Comparison of ENCODE assay signal across 14 mouse cellular contexts in the genomic region with DNA sequence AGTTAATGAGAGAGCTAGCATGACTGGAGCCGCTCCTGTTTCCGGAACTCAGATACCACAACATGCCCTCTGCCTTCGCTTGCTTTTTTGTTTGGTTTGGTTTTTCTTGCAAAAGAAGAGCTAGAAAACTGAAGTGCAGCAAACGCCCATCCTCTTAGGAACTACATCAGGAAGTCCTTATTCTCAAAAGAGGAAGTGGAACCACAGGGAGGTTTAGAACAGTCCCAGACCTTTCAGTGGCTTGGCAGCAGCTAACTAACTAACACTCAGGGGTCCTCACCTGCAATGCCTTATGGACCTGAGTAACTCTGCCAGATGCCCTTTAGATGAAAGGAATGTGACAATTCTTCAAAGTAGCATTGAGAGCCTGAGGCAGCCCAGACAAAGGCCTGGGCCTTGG.
DNase-seq lines count a peak whose midpoint lies in the region; ATAC-seq and TF ChIP-seq lines count a peak whose summit lies in the region.
"Had no signal": no experiment of that assay in that cellular context is flagged by ENCODE, and none has a peak within 500 bp of the region (broad histone marks: within the 10 kb centered on the region; RNA-seq: fewer than 3 reads in every experiment).

No protein-coding gene starts in this region.

- no peaks in the 10 kb centered on the region for H3K36me3 ChIP-seq in lung, embryonic 16.5 days (ENCODE audit: control insufficient read depth, insufficient read depth, low read length)
- H3K36me3 ChIP-seq in liver, embryonic 12.5 days = no peaks in the 10 kb centered on the region
- H3K36me3 ChIP-seq in forebrain, embryonic 12.5 days (replicated peaks) = no peaks in the 10 kb centered on the region
- no peaks in the 10 kb centered on the region for H3K36me3 ChIP-seq in kidney, embryonic 14.5 days (ENCODE audit: control insufficient read depth, insufficient read depth, low read length)
- H3K36me3 ChIP-seq: hindbrain, embryonic 10.5 days; midbrain, embryonic 13.5 days; neural tube, embryonic 15.5 days had no signal

- TF ChIP-seq CTCF in bone marrow macrophage, adult 2 months (IDR thresholded peaks at IDR 0.05; ENCODE audit: low read depth, low read length) = no peak

- no peak overlapping the region for H3K9ac ChIP-seq in lung, embryonic 16.5 days (ENCODE audit: low read length)
- no peak overlapping the region for H3K9ac ChIP-seq in liver, embryonic 12.5 days
- no peak overlapping the region for H3K9ac ChIP-seq in forebrain, embryonic 12.5 days
- H3K9ac ChIP-seq in kidney, embryonic 14.5 days (ENCODE audit: low read depth, low read length) = no peak overlapping the region
- H3K9ac ChIP-seq: midbrain, embryonic 13.5 days; neural tube, embryonic 15.5 days had no signal

- no peaks in the 10 kb centered on the region for H3K27me3 ChIP-seq in lung, embryonic 16.5 days (ENCODE audit: control insufficient read depth, insufficient read depth, low read depth, low read length)
- H3K27me3 ChIP-seq in liver, embryonic 12.5 days (replicated peaks) = no peaks in the 10 kb centered on the region
- H3K27me3 ChIP-seq in forebrain, embryonic 12.5 days = no peaks in the 10 kb centered on the region
- H3K27me3 ChIP-seq in kidney, embryonic 14.5 days (ENCODE audit: control insufficient read depth, insufficient read depth, low read length) = no peaks in the 10 kb centered on the region
- H3K27me3 ChIP-seq: midbrain, embryonic 13.5 days; neural tube, embryonic 15.5 days had no signal

- 79% methylated on average over 4 of the region's 4 CpGs for WGBS in lung, embryonic 16.5 days
- WGBS in liver, embryonic 12.5 days (ENCODE audit: insufficient replicate concordance) = 18% methylated on average over 4 of the region's 4 CpGs
- 73% methylated on average over 4 of the region's 4 CpGs for WGBS in forebrain, embryonic 12.5 days
- WGBS in kidney, embryonic 14.5 days = 67% methylated on average over 4 of the region's 4 CpGs

- H3K27ac ChIP-seq in lung, embryonic 16.5 days (ENCODE audit: low read length) = peak overlapping the region; percentile 42; the same call in 1 of the 2 replicates
- H3K27ac ChIP-seq in bone marrow macrophage, adult 2 months (ENCODE audit: insufficient read depth, low read depth, low read length) = peak overlapping the region; percentile 76
- H3K27ac ChIP-seq in liver, embryonic 12.5 days = peak overlapping the region; percentile 66; the same call in 1 of the 2 replicates
- H3K27ac ChIP-seq in forebrain, embryonic 12.5 days = no peak overlapping the region
- H3K27ac ChIP-seq in kidney, embryonic 14.5 days (ENCODE audit: low read depth, low read length) = no peak overlapping the region
- H3K27ac ChIP-seq: midbrain, embryonic 13.5 days; neural tube, embryonic 15.5 days had no signal

- ATAC-seq in lung, embryonic 16.5 days (ENCODE audit: low read depth) = no peak
- no peak for ATAC-seq in liver, embryonic 12.5 days
- ATAC-seq in monocyte, adult 5-6 weeks (replicated peaks; ENCODE audit: insufficient number of reproducible peaks, low FRiP score, low TSS enrichment, poor library complexity, severe bottlenecking) = peak; percentile 82
- ATAC-seq in forebrain, embryonic 12.5 days (ENCODE audit: low FRiP score) = no peak
- ATAC-seq in kidney, embryonic 14.5 days (ENCODE audit: low FRiP score, low TSS enrichment) = no peak
- ATAC-seq: midbrain, embryonic 13.5 days had no signal

- no peak for TF ChIP-seq POLR2A in bone marrow macrophage, adult 2 months (IDR thresholded peaks at IDR 0.05; ENCODE audit: borderline replicate concordance, low read depth, low read length)

- no peak for DNase-seq in lung, postnatal 14 days
- no peak for DNase-seq in yolk sac, embryonic 10.5 days (ENCODE audit: low spot score)
- DNase-seq: kidney, adult 18-20 months; left cerebral cortex, postnatal 4 days; right cerebral cortex, postnatal 4 days had no signal

- peaks cover 4% of the 10 kb centered on the region; the same call in 1 of the 2 replicates for H3K9me3 ChIP-seq in lung, embryonic 16.5 days (ENCODE audit: control insufficient read depth, low read length)
- H3K9me3 ChIP-seq in liver, embryonic 12.5 days (replicated peaks) = peaks cover 3% of the 10 kb centered on the region; the same call in 1 of the 2 replicates
- H3K9me3 ChIP-seq in forebrain, embryonic 12.5 days = no peaks in the 10 kb centered on the region
- H3K9me3 ChIP-seq in kidney, embryonic 14.5 days (ENCODE audit: control insufficient read depth, low read length) = no peaks in the 10 kb centered on the region
- H3K9me3 ChIP-seq: hindbrain, embryonic 10.5 days; midbrain, embryonic 13.5 days; neural tube, embryonic 15.5 days had no signal

- H3K4me2 ChIP-seq in lung, embryonic 16.5 days (ENCODE audit: low read depth, low read length) = no peak overlapping the region
- H3K4me2 ChIP-seq in liver, embryonic 12.5 days = no peak overlapping the region
- H3K4me2 ChIP-seq in forebrain, embryonic 12.5 days = no peak overlapping the region
- no peak overlapping the region for H3K4me2 ChIP-seq in kidney, embryonic 14.5 days (replicated peaks; ENCODE audit: low read depth, low read length)
- H3K4me2 ChIP-seq: midbrain, embryonic 13.5 days; neural tube, embryonic 15.5 days had no signal

- H3K4me1 ChIP-seq in lung, embryonic 16.5 days (replicated peaks; ENCODE audit: control insufficient read depth, insufficient read depth, low read length) = peaks cover 21% of the 10 kb centered on the region
- peaks cover 43% of the 10 kb centered on the region for H3K4me1 ChIP-seq in bone marrow macrophage, adult 2 months (ENCODE audit: control insufficient read depth, insufficient read depth, low read length)
- H3K4me1 ChIP-seq in liver, embryonic 12.5 days = no peaks in the 10 kb centered on the region
- peaks cover 15% of the 10 kb centered on the region; the same call in 1 of the 2 replicates for H3K4me1 ChIP-seq in forebrain, embryonic 12.5 days
- peaks cover 11% of the 10 kb centered on the region for H3K4me1 ChIP-seq in kidney, embryonic 14.5 days (ENCODE audit: control insufficient read depth, insufficient read depth, low read length)

- no peak overlapping the region for H3K4me3 ChIP-seq in lung, embryonic 16.5 days (ENCODE audit: low read length)
- no peak overlapping the region for H3K4me3 ChIP-seq in bone marrow macrophage, adult 2 months (ENCODE audit: insufficient read depth, low read length)
- no peak overlapping the region for H3K4me3 ChIP-seq in liver, embryonic 12.5 days
- H3K4me3 ChIP-seq in forebrain, embryonic 12.5 days (replicated peaks) = no peak overlapping the region
- H3K4me3 ChIP-seq in kidney, embryonic 14.5 days (ENCODE audit: low read length) = no peak overlapping the region
- H3K4me3 ChIP-seq: hindbrain, embryonic 10.5 days; midbrain, embryonic 13.5 days; neural tube, embryonic 15.5 days had no signal

Comparison
In these comparisons a context has a peak if more than half of its experiments do, and no peak if none do; other contexts are left out.
1. H3K27ac ChIP-seq: peak in lung, embryonic 16.5 days (single experiment), bone marrow macrophage, adult 2 months (single experiment) and liver, embryonic 12.5 days (single experiment); none in forebrain, embryonic 12.5 days (single experiment) and kidney, embryonic 14.5 days (single experiment).